Mouse (Mus musculus) heart, embryonic 13.5 days (tissue): ENCODE measurements at regions not wholly inside any gene's neighbourhood (a gene's known extent, or its start where the extent isn't known, plus 50 kb on each side); places are given as distances from the start of the nearest gene placed in this dataset.

Experiments
- ATAC-seq: fragments of 200-750 bp; cut with Nextera tagmentation; 2 replicates; pipeline ENCODE4 v1.8.0; 2017; ENCODE audit warnings: moderate TSS enrichment; ENCODE audit not compliant: insufficient number of reproducible peaks, low FRiP score, low TSS enrichment; ENCODE audit errors: extremely low read depth
- H3K27ac ChIP-seq: fragments of 300-500 bp; sonication (generic); replicated peaks from 2 replicates; pipeline ENCODE4 v1.5.1; 2015; ENCODE audit warnings: moderate library complexity, mild to moderate bottlenecking, inconsistent platforms
- H3K27me3 ChIP-seq: fragments of 300-500 bp; sonication (generic); replicated peaks from 2 replicates; pipeline ENCODE4 v1.6.1; 2015; ENCODE audit warnings: mild to moderate bottlenecking, inconsistent platforms
- H3K36me3 ChIP-seq: fragments of 300-500 bp; sonication (generic); 2 replicates; pipeline ENCODE4 v1.6.1; 2015; ENCODE audit warnings: mild to moderate bottlenecking, inconsistent platforms
- H3K4me1 ChIP-seq: fragments of 300-500 bp; sonication (generic); 2 replicates; pipeline ENCODE4 v1.6.1; 2015; ENCODE audit warnings: inconsistent platforms
- H3K4me2 ChIP-seq: fragments of 300-500 bp; sonication (generic); 2 replicates; pipeline ENCODE4 v1.6.1; 2015; ENCODE audit warnings: inconsistent platforms, mild to moderate bottlenecking, moderate library complexity
- H3K4me3 ChIP-seq: fragments of 300-500 bp; sonication (generic); 2 replicates; pipeline ENCODE4 v1.5.1; 2015; ENCODE audit warnings: moderate library complexity, mild to moderate bottlenecking, inconsistent platforms
- H3K9ac ChIP-seq: fragments of 300-500 bp; sonication (generic); 2 replicates; pipeline ENCODE4 v1.6.1; 2015; ENCODE audit warnings: inconsistent platforms, mild to moderate bottlenecking, moderate library complexity
- H3K9me3 ChIP-seq: fragments of 300-500 bp; sonication (generic); 2 replicates; pipeline ENCODE4 v1.6.1; 2016; ENCODE audit warnings: inconsistent platforms
- WGBS: fragments of 180-500 bp; shearing (Covaris S2); methylation state at CpG from one replicate; pipeline ENCODE4 v1.1.7; 2015; ENCODE audit warnings: mixed read lengths; 5-methylcytosine and 5-hydroxymethylcytosine counted together

GRCm38 (mm10) chr3:121884328-121885248, 67.8 kb upstream of the Arhgap29 start:
- WGBS: 20% methylated on average over 18 of the region's 18 CpGs
- ATAC-seq: no peak
- Histone ChIP-seq H3K4me1 (peaks cover 37% of the 10 kb centered on the region), H3K4me2 (peak overlapping the region; percentile 44), H3K27ac (no peak overlapping the region), H3K4me3 (no peak overlapping the region), H3K27me3 (no peaks in the 10 kb centered on the region; the same call in 1 of the 2 replicates), H3K36me3 (no peaks in the 10 kb centered on the region), H3K9ac (no peak overlapping the region), H3K9me3 (no peaks in the 10 kb centered on the region)

GRCm38 (mm10) chr3:121880355-121880754, 65.3 kb upstream of the Abcd3 start:
- H3K36me3 ChIP-seq: no peaks in the 10 kb centered on the region
- peaks cover 2% of the 10 kb centered on the region; the same call in 1 of the 2 replicates for H3K4me1 ChIP-seq
- no peak overlapping the region for H3K27ac ChIP-seq
- no peak overlapping the region for H3K4me3 ChIP-seq
- no peak for ATAC-seq
- no peaks in the 10 kb centered on the region for H3K9me3 ChIP-seq
- 84% methylated on average over 8 of the region's 8 CpGs for WGBS
- H3K9ac ChIP-seq: no peak overlapping the region
- no peaks in the 10 kb centered on the region; the same call in 1 of the 2 replicates for H3K27me3 ChIP-seq
- no peak overlapping the region for H3K4me2 ChIP-seq

GRCm38 (mm10) chr3:121875072-121875471, 60.0 kb upstream of the Abcd3 start:
- peaks cover 4% of the 10 kb centered on the region for H3K4me1 ChIP-seq
- H3K27ac ChIP-seq: no peak overlapping the region
- H3K36me3 ChIP-seq: no peaks in the 10 kb centered on the region
- no peak overlapping the region for H3K4me2 ChIP-seq
- H3K9ac ChIP-seq: no peak overlapping the region
- H3K9me3 ChIP-seq: no peaks in the 10 kb centered on the region
- no peaks in the 10 kb centered on the region for H3K27me3 ChIP-seq
- 73% methylated on average over 4 of the region's 4 CpGs for WGBS
- ATAC-seq: no peak
- H3K4me3 ChIP-seq: no peak overlapping the region

- ATAC-seq: no peak
- Histone ChIP-seq H3K4me3 (no peak overlapping the region), H3K4me2 (no peak overlapping the region), H3K27me3 (no peaks in the 10 kb centered on the region), H3K36me3 (no peaks in the 10 kb centered on the region), H3K27ac (no peak overlapping the region), H3K9ac (no peak overlapping the region), H3K4me1 (peaks cover 4% of the 10 kb centered on the region), H3K9me3 (no peaks in the 10 kb centered on the region)
- WGBS: 79% methylated on average over 1 of the region's 1 CpGs
These were observed 59.5 kb upstream of the Abcd3 start for GRCm38 (mm10) chr3:121874576-121874975.

- Histone ChIP-seq H3K4me1 (peaks cover 4% of the 10 kb centered on the region), H3K27ac (no peak overlapping the region), H3K4me2 (no peak overlapping the region), H3K27me3 (no peaks in the 10 kb centered on the region), H3K36me3 (no peaks in the 10 kb centered on the region), H3K9ac (no peak overlapping the region), H3K9me3 (no peaks in the 10 kb centered on the region), H3K4me3 (no peak overlapping the region)
- 75% methylated on average over 2 of the region's 2 CpGs for WGBS
- ATAC-seq: no peak
These were observed 58.5 kb upstream of the Abcd3 start for GRCm38 (mm10) chr3:121873572-121873971.

GRCm38 (mm10) chr3:121872685-121873084, 57.6 kb upstream of the Abcd3 start:
- H3K9me3 ChIP-seq: no peaks in the 10 kb centered on the region
- H3K9ac ChIP-seq: no peak overlapping the region
- no peak overlapping the region for H3K4me3 ChIP-seq
- no peak overlapping the region for H3K27ac ChIP-seq
- H3K36me3 ChIP-seq: no peaks in the 10 kb centered on the region
- 85% methylated on average over 3 of the region's 3 CpGs for WGBS
- peaks cover 4% of the 10 kb centered on the region for H3K4me1 ChIP-seq
- H3K27me3 ChIP-seq: no peaks in the 10 kb centered on the region
- no peak overlapping the region for H3K4me2 ChIP-seq
- no peak for ATAC-seq

- Histone ChIP-seq H3K27ac (no peak overlapping the region), H3K4me1 (peaks cover 4% of the 10 kb centered on the region), H3K4me2 (no peak overlapping the region), H3K4me3 (no peak overlapping the region), H3K27me3 (no peaks in the 10 kb centered on the region), H3K9me3 (no peaks in the 10 kb centered on the region), H3K36me3 (no peaks in the 10 kb centered on the region), H3K9ac (no peak overlapping the region)
- 80% methylated on average over 4 of the region's 4 CpGs for WGBS
- no peak for ATAC-seq
These were observed 56.7 kb upstream of the Abcd3 start for GRCm38 (mm10) chr3:121871795-121872194.

- 74% methylated on average over 6 of the region's 6 CpGs for WGBS
- Histone ChIP-seq H3K4me2 (no peak overlapping the region), H3K4me3 (no peak overlapping the region), H3K4me1 (peaks cover 4% of the 10 kb centered on the region), H3K27ac (no peak overlapping the region), H3K9ac (no peak overlapping the region), H3K27me3 (no peaks in the 10 kb centered on the region), H3K36me3 (no peaks in the 10 kb centered on the region), H3K9me3 (no peaks in the 10 kb centered on the region)
- ATAC-seq: no peak
These were observed 55.6 kb upstream of the Abcd3 start for GRCm38 (mm10) chr3:121870726-121871125.

- Histone ChIP-seq H3K9ac (no peak overlapping the region), H3K27me3 (no peaks in the 10 kb centered on the region), H3K27ac (no peak overlapping the region), H3K36me3 (no peaks in the 10 kb centered on the region), H3K4me3 (no peak overlapping the region), H3K4me2 (no peak overlapping the region), H3K9me3 (no peaks in the 10 kb centered on the region), H3K4me1 (peaks cover 4% of the 10 kb centered on the region)
- WGBS: 61% methylated on average over 4 of the region's 4 CpGs
- no peak for ATAC-seq
These were observed 54.6 kb upstream of the Abcd3 start for GRCm38 (mm10) chr3:121869694-121870093.

GRCm38 (mm10) chr3:121867301-121867700, 52.2 kb upstream of the Abcd3 start:
- Histone ChIP-seq H3K36me3 (no peaks in the 10 kb centered on the region), H3K27me3 (no peaks in the 10 kb centered on the region), H3K4me2 (no peak overlapping the region), H3K27ac (no peak overlapping the region), H3K9me3 (no peaks in the 10 kb centered on the region), H3K9ac (no peak overlapping the region), H3K4me1 (0 out of 2 replicates have a peak, but pooled peaks cover 3% of the 10 kb centered on the region), H3K4me3 (no peak overlapping the region)
- no peak for ATAC-seq
- WGBS: 45% methylated on average over 5 of the region's 5 CpGs

GRCm38 (mm10) chr3:121864734-121865445, 49.8 kb upstream of the Abcd3 start:
- H3K4me1 ChIP-seq: 0 out of 2 replicates have a peak, but pooled peaks cover 3% of the 10 kb centered on the region
- no peaks in the 10 kb centered on the region for H3K9me3 ChIP-seq
- 48% methylated on average over 8 of the region's 8 CpGs for WGBS
- ATAC-seq: no peak
- H3K36me3 ChIP-seq: no peaks in the 10 kb centered on the region
- no peak overlapping the region for H3K4me2 ChIP-seq
- H3K27ac ChIP-seq: no peak overlapping the region
- no peak overlapping the region for H3K9ac ChIP-seq
- no peak overlapping the region for H3K4me3 ChIP-seq
- H3K27me3 ChIP-seq: no peaks in the 10 kb centered on the region
